Mouse (Mus musculus) heart, embryonic 16.5 days (tissue): ENCODE measurements around the gene Gde1. TPM values are rescaled to one million over a fixed set of nuclear protein-coding genes. Genes with fewer than 3 reads are reported as not detected.

ENCODE experiments used
- ATAC-seq: fragments of 200-750 bp; cut with Nextera tagmentation; replicated peaks from 2 replicates; pipeline ENCODE4 v1.8.0; 2017; ENCODE audit warnings: moderate number of reproducible peaks; ENCODE audit not compliant: insufficient read depth, low FRiP score; ENCODE audit errors: extremely low read depth
- H3K27ac ChIP-seq: fragments of 300-500 bp; sonication (generic); 2 replicates; pipeline ENCODE4 v1.5.1; 2014; ENCODE audit warnings: mild to moderate bottlenecking, low read length, control low read depth, moderate library complexity
- H3K27me3 ChIP-seq: fragments of 300-500 bp; sonication (generic); 2 replicates; pipeline ENCODE4 v1.6.1; 2014; ENCODE audit warnings: low read length, mixed read lengths; ENCODE audit not compliant: control insufficient read depth, insufficient read depth
- H3K36me3 ChIP-seq: fragments of 300-500 bp; sonication (generic); 2 replicates; pipeline ENCODE4 v1.6.1; 2014; ENCODE audit not compliant: control insufficient read depth, insufficient read depth
- H3K4me1 ChIP-seq: fragments of 300-500 bp; sonication (generic); 2 replicates; pipeline ENCODE4 v1.6.1; 2014; ENCODE audit warnings: low read length, mixed read lengths; ENCODE audit not compliant: control insufficient read depth, insufficient read depth
- H3K4me2 ChIP-seq: fragments of 300-500 bp; sonication (generic); 2 replicates; pipeline ENCODE4 v1.6.1; 2014; ENCODE audit warnings: low read depth, mild to moderate bottlenecking, control low read depth, low read length
- H3K4me3 ChIP-seq: fragments of 300-500 bp; sonication (generic); 2 replicates; pipeline ENCODE4 v1.5.1; 2014; ENCODE audit warnings: mild to moderate bottlenecking, control low read depth, low read length
- H3K9ac ChIP-seq: fragments of 300-500 bp; sonication (generic); 2 replicates; pipeline ENCODE4 v1.6.1; 2014; ENCODE audit warnings: low read length, control low read depth
- H3K9me3 ChIP-seq: fragments of 300-500 bp; sonication (generic); replicated peaks from 2 replicates; pipeline ENCODE4 v1.6.1; 2016; ENCODE audit warnings: low read length; ENCODE audit not compliant: control insufficient read depth
- WGBS: fragments of 180-500 bp; shearing (Covaris S2); extraction: QIAGEN DNeasy Blood & Tissue Kit; methylation state at CpG from one replicate; pipeline ENCODE4 v1.1.7; 2014; 5-methylcytosine and 5-hydroxymethylcytosine counted together
- polyA plus RNA-seq: library from polyadenylated mRNA; unstranded; fragments of >200 nt; fragmentation: Nextera tagmentation; extraction: Ambion mirVana; gene quantifications from 2 replicates; pipeline ENCODE4 v1.2.1, GENCODE M21; 2015

Gene Gde1
- polyA plus RNA-seq, 1 experiment from 2014 or later, result 86.3 TPM

- H3K27me3 ChIP-seq, result no peaks in the 10 kb centered on the region
- 94% methylated on average over 6 of the region's 6 CpGs for WGBS
- H3K27ac ChIP-seq, result no peak overlapping the region
- H3K4me2 ChIP-seq, result no peak overlapping the region
- H3K9me3 ChIP-seq, result no peaks in the 10 kb centered on the region
- ATAC-seq, result no peak
- H3K4me3 ChIP-seq, result no peak overlapping the region
- H3K9ac ChIP-seq, result no peak overlapping the region
- H3K36me3 ChIP-seq, result peaks cover 41% of the 10 kb centered on the region
- no peaks in the 10 kb centered on the region for H3K4me1 ChIP-seq
These were observed 9.4 kb downstream of the Gde1 start for GRCm38 (mm10) chr7:118696146-118696545.

- peaks cover 5% of the 10 kb centered on the region for H3K27me3 ChIP-seq
- no peak overlapping the region for H3K4me3 ChIP-seq
- no peak for ATAC-seq
- WGBS, result 95% methylated on average over 2 of the region's 2 CpGs
- H3K4me1 ChIP-seq, result no peaks in the 10 kb centered on the region
- H3K27ac ChIP-seq, result no peak overlapping the region
- H3K9ac ChIP-seq, result no peak overlapping the region
- no peaks in the 10 kb centered on the region for H3K9me3 ChIP-seq
- peaks cover 49% of the 10 kb centered on the region for H3K36me3 ChIP-seq
- no peak overlapping the region for H3K4me2 ChIP-seq
These were observed 14.3 kb downstream of the Gde1 start for GRCm38 (mm10) chr7:118691287-118691686.

GRCm38 (mm10) chr7:118689088-118689487 lies 16.5 kb downstream of the Gde1 start:
- Histone ChIP-seq H3K4me2 (no peak overlapping the region), H3K9ac (no peak overlapping the region), H3K27ac (no peak overlapping the region), H3K36me3 (peaks cover 35% of the 10 kb centered on the region), H3K9me3 (no peaks in the 10 kb centered on the region), H3K4me1 (no peaks in the 10 kb centered on the region), H3K4me3 (no peak overlapping the region), H3K27me3 (peaks cover 13% of the 10 kb centered on the region)
- WGBS, result 75% methylated on average over 7 of the region's 7 CpGs
- ATAC-seq, result no peak

- Histone ChIP-seq H3K4me1 (no peaks in the 10 kb centered on the region), H3K9ac (no peak overlapping the region), H3K9me3 (no peaks in the 10 kb centered on the region), H3K4me3 (no peak overlapping the region), H3K27ac (no peak overlapping the region), H3K36me3 (peaks cover 31% of the 10 kb centered on the region), H3K27me3 (peaks cover 14% of the 10 kb centered on the region), H3K4me2 (no peak overlapping the region)
- WGBS, result 21% methylated on average over 5 of the region's 5 CpGs
- 0 out of 2 replicates have a peak, but pooled peaks have one; percentile 21 for ATAC-seq
These were observed 17.4 kb downstream of the Gde1 start for GRCm38 (mm10) chr7:118688199-118688598.

GRCm38 (mm10) chr7:118676826-118677225 lies 28.8 kb downstream of the Gde1 start:
- no peak overlapping the region for H3K4me2 ChIP-seq
- no peak overlapping the region for H3K4me3 ChIP-seq
- ATAC-seq, result peak; percentile 78
- peaks cover 10% of the 10 kb centered on the region for H3K9me3 ChIP-seq
- 26% methylated on average over 4 of the region's 4 CpGs for WGBS
- peaks cover 60% of the 10 kb centered on the region for H3K27me3 ChIP-seq
- no peak overlapping the region for H3K27ac ChIP-seq
- H3K4me1 ChIP-seq, result peaks cover 4% of the 10 kb centered on the region
- H3K9ac ChIP-seq, result no peak overlapping the region
- no peaks in the 10 kb centered on the region for H3K36me3 ChIP-seq

GRCm38 (mm10) chr7:118670142-118670541 lies 35.4 kb downstream of the Gde1 start:
- Histone ChIP-seq H3K27me3 (peaks cover 61% of the 10 kb centered on the region), H3K9me3 (peaks cover 2% of the 10 kb centered on the region), H3K27ac (no peak overlapping the region), H3K4me2 (no peak overlapping the region), H3K4me1 (no peaks in the 10 kb centered on the region), H3K9ac (no peak overlapping the region), H3K4me3 (no peak overlapping the region), H3K36me3 (no peaks in the 10 kb centered on the region)
- 51% methylated on average over 4 of the region's 4 CpGs for WGBS
- ATAC-seq, result no peak

- H3K4me3 ChIP-seq, result no peak overlapping the region
- WGBS, result 94% methylated on average over 2 of the region's 2 CpGs
- no peak overlapping the region for H3K27ac ChIP-seq
- peaks cover 40% of the 10 kb centered on the region for H3K27me3 ChIP-seq
- peaks cover 7% of the 10 kb centered on the region for H3K9me3 ChIP-seq
- H3K4me2 ChIP-seq, result no peak overlapping the region
- no peaks in the 10 kb centered on the region for H3K4me1 ChIP-seq
- ATAC-seq, result no peak
- H3K36me3 ChIP-seq, result no peaks in the 10 kb centered on the region
- no peak overlapping the region for H3K9ac ChIP-seq
These were observed 37.8 kb downstream of the Gde1 start for GRCm38 (mm10) chr7:118667773-118668172.

- no peaks in the 10 kb centered on the region for H3K4me1 ChIP-seq
- H3K27me3 ChIP-seq, result peaks cover 8% of the 10 kb centered on the region; the same call in 1 of the 2 replicates
- no peak overlapping the region for H3K9ac ChIP-seq
- H3K36me3 ChIP-seq, result no peaks in the 10 kb centered on the region
- no peak for ATAC-seq
- no peak overlapping the region for H3K4me3 ChIP-seq
- no peaks in the 10 kb centered on the region for H3K9me3 ChIP-seq
- H3K4me2 ChIP-seq, result no peak overlapping the region
- no peak overlapping the region for H3K27ac ChIP-seq
- 50% methylated on average over 6 of the region's 6 CpGs for WGBS
These were observed 48.8 kb downstream of the Gde1 start for GRCm38 (mm10) chr7:118656730-118657129.

GRCm38 (mm10) chr7:118652572-118653295 lies 52.8 kb downstream of the Gde1 start:
- peaks cover 13% of the 10 kb centered on the region for H3K27me3 ChIP-seq
- H3K36me3 ChIP-seq, result no peaks in the 10 kb centered on the region
- no peaks in the 10 kb centered on the region for H3K9me3 ChIP-seq
- WGBS, result 78% methylated on average over 6 of the region's 6 CpGs
- no peak overlapping the region for H3K4me2 ChIP-seq
- H3K4me1 ChIP-seq, result no peaks in the 10 kb centered on the region
- H3K27ac ChIP-seq, result no peak overlapping the region
- H3K9ac ChIP-seq, result no peak overlapping the region
- H3K4me3 ChIP-seq, result no peak overlapping the region
- ATAC-seq, result no peak
